In the genomic region with DNA sequence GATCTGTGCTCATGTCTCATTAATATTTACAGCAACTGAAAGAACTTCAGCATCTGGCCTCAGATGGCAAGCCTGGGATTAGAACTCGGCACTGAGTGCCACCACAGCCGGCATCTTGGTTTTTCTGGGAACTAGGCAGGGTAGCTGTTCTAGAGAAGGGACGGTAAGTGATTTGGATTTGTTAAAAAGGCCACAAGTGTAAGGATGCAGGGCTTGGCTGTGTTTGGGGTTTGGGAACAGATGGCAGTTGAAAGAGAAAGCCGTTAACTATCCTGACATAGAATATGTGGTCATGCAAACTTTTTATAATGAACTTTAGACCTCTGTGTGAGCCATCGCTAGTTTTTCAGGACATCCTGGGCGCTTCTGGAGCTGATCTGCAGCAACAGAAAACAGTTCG, we compare ENCODE assay signal across 8 mouse cellular contexts. TPM values are rescaled to one million over a fixed set of nuclear protein-coding genes. Genes with fewer than 3 reads are reported as not detected.
A peak's percentile ranks its signal among the peaks of the same experiment; 100 is the strongest.
DNase-seq lines count a peak whose midpoint lies in the region; ATAC-seq and TF ChIP-seq lines count a peak whose summit lies in the region.

No protein-coding gene starts in this region.

- peak overlapping the region; percentile 21 for H3K4me2 ChIP-seq in embryonic facial prominence, embryonic 15.5 days (replicated peaks)
- H3K4me2 ChIP-seq in liver, embryonic 15.5 days: peak overlapping the region; percentile 88

- WGBS in cerebellum, adult 2 months: 26% methylated on average over 7 of the region's 7 CpGs
- WGBS in embryonic facial prominence, embryonic 15.5 days: 39% methylated on average over 7 of the region's 7 CpGs
- 46% methylated on average over 7 of the region's 7 CpGs for WGBS in liver, embryonic 15.5 days (ENCODE audit: insufficient replicate concordance)

- no peaks in the 10 kb centered on the region for H3K9me3 ChIP-seq in embryonic facial prominence, embryonic 15.5 days (replicated peaks)
- H3K9me3 ChIP-seq in liver, embryonic 15.5 days (replicated peaks): no peaks in the 10 kb centered on the region

- peak overlapping the region; percentile 77 for H3K27ac ChIP-seq in cerebellum, adult 2 months (ENCODE audit: insufficient read depth, low read length)
- peak overlapping the region; percentile 80 for H3K27ac ChIP-seq in layer of hippocampus, adult 2 months
- peak overlapping the region; percentile 90 for H3K27ac ChIP-seq in embryonic facial prominence, embryonic 15.5 days (replicated peaks)
- peak overlapping the region; percentile 85; the same call in 1 of the 2 replicates for H3K27ac ChIP-seq in liver, embryonic 15.5 days (replicated peaks)

- no peak for ATAC-seq in embryonic facial prominence, embryonic 15.5 days (ENCODE audit: insufficient number of reproducible peaks, low FRiP score, low TSS enrichment, low read depth)
- ATAC-seq in liver, embryonic 15.5 days (ENCODE audit: insufficient read depth): no peak

- H3K4me1 ChIP-seq in cerebellum, adult 2 months (ENCODE audit: control insufficient read depth, insufficient read depth, low read length): peaks cover 25% of the 10 kb centered on the region
- H3K4me1 ChIP-seq in embryonic facial prominence, embryonic 15.5 days: peaks cover 61% of the 10 kb centered on the region
- H3K4me1 ChIP-seq in liver, embryonic 15.5 days (replicated peaks): peaks cover 60% of the 10 kb centered on the region

- TF ChIP-seq POLR2A in cerebellum, adult 2 months (IDR thresholded peaks at IDR 0.05; ENCODE audit: borderline replicate concordance, insufficient read depth, low read length): no peak

- H3K36me3 ChIP-seq in embryonic facial prominence, embryonic 15.5 days: no peaks in the 10 kb centered on the region
- H3K36me3 ChIP-seq in liver, embryonic 15.5 days (replicated peaks): no peaks in the 10 kb centered on the region

- intact Hi-C loops in left cerebral cortex, postnatal 10 days (cut with DNase I): loop anchor here (2.0 to 10.0 kb wide), 3 partner anchors 35 to 177 kb away; no protein-coding TSS in a partner anchor

- no peaks in the 10 kb centered on the region for H3K27me3 ChIP-seq in cerebellum, adult 2 months (ENCODE audit: control insufficient read depth, insufficient read depth, low read length)
- H3K27me3 ChIP-seq in embryonic facial prominence, embryonic 15.5 days: no peaks in the 10 kb centered on the region
- H3K27me3 ChIP-seq in liver, embryonic 15.5 days: peaks cover 37% of the 10 kb centered on the region

- 0 out of 2 replicates have a peak overlapping the region, but pooled peaks have one; percentile 1 for H3K9ac ChIP-seq in embryonic facial prominence, embryonic 15.5 days
- peak overlapping the region; percentile 19; the same call in 1 of the 2 replicates for H3K9ac ChIP-seq in liver, embryonic 15.5 days

- no peak for TF ChIP-seq CTCF in cerebellum, adult 2 months (IDR thresholded peaks at IDR 0.05; ENCODE audit: borderline replicate concordance, insufficient read depth, low read depth, low read length)
- TF ChIP-seq CTCF in layer of hippocampus, adult 2 months (conservative IDR thresholded peaks at IDR 0.05): no peak

- no peak for DNase-seq in cerebellum, adult 2 months
- no peak for DNase-seq in cerebellum, adult 18-20 months
- DNase-seq in layer of hippocampus, adult 2 months (ENCODE audit: low spot score in 2 of 2): no peak
- no peak for DNase-seq in layer of hippocampus, adult 11-12 months (ENCODE audit: low spot score)
- DNase-seq in left cerebral cortex, postnatal 10 days (ENCODE audit: extremely low spot score in 1 of 2, low spot score in 2 of 2): no peak
- no peak for DNase-seq in adipocyte (ENCODE audit: low spot score)

- H3K4me3 ChIP-seq in cerebellum, adult 2 months (replicated peaks; ENCODE audit: insufficient read depth, low read depth, low read length): no peak overlapping the region
- no peak overlapping the region; the same call in 1 of the 2 replicates for H3K4me3 ChIP-seq in layer of hippocampus, adult 2 months
- peak overlapping the region; percentile 63 for H3K4me3 ChIP-seq in embryonic facial prominence, embryonic 15.5 days (replicated peaks)
- H3K4me3 ChIP-seq in liver, embryonic 15.5 days (replicated peaks): peak overlapping the region; percentile 80

RNA-seq across cellular contexts. Expression of a gene that starts 0.5 kb away (rescaled TPM):
- 175 TPM in 2 replicates for polyA plus RNA-seq in cerebellum, adult 2 months (2012; rRNA removed)
- 10 to 100 TPM; 85.4 to 90.5 TPM for total RNA-seq in layer of hippocampus, adult 2 months (2021)
- polyA plus RNA-seq in embryonic facial prominence, embryonic 15.5 days (2015; fragmentation: Nextera tagmentation; extraction: Ambion mirVana): 124 and 132 TPM in 2 replicates
- polyA plus RNA-seq in liver, embryonic 15.5 days (2015; fragmentation: Nextera tagmentation; extraction: Ambion mirVana): 32.1 and 32.6 TPM in 2 replicates
- 10 to 100 TPM; 89.7 to 99.2 TPM for total RNA-seq in left cerebral cortex, postnatal 10 days (2021)

RNA-seq across cellular contexts. Expression of a gene that starts 5.5 kb away (rescaled TPM):
- 274 and 283 TPM in 2 replicates for polyA plus RNA-seq in cerebellum, adult 2 months (2012; rRNA removed)
- total RNA-seq in layer of hippocampus, adult 2 months (2021): 100 to 1,000 TPM; 246 to 249 TPM
- polyA plus RNA-seq in embryonic facial prominence, embryonic 15.5 days (2015; fragmentation: Nextera tagmentation; extraction: Ambion mirVana): 59.9 and 60.4 TPM in 2 replicates
- polyA plus RNA-seq in liver, embryonic 15.5 days (2015; fragmentation: Nextera tagmentation; extraction: Ambion mirVana): 6.7 and 7.7 TPM in 2 replicates
- total RNA-seq in left cerebral cortex, postnatal 10 days (2021): 100 to 1,000 TPM; 218 to 226 TPM

RNA-seq across cellular contexts. Expression of a gene that starts 24.9 kb away (rescaled TPM):
- 0.93 and 2.0 TPM in 2 replicates for polyA plus RNA-seq in cerebellum, adult 2 months (2012; rRNA removed)
- total RNA-seq in layer of hippocampus, adult 2 months (2021): 1 to 10 TPM; 1.2 to 1.5 TPM
- polyA plus RNA-seq in embryonic facial prominence, embryonic 15.5 days (2015; fragmentation: Nextera tagmentation; extraction: Ambion mirVana): 48.6 and 60.1 TPM in 2 replicates
- 1.1 TPM in 2 replicates for polyA plus RNA-seq in liver, embryonic 15.5 days (2015; fragmentation: Nextera tagmentation; extraction: Ambion mirVana)
- total RNA-seq in left cerebral cortex, postnatal 10 days (2021): 1 to 10 TPM in 1 of 2 experiments, under 1 TPM in 1; 0.92 to 1.0 TPM

RNA-seq across cellular contexts. Expression of a gene that starts 59.1 kb away (rescaled TPM):
- polyA plus RNA-seq in cerebellum, adult 2 months (2012; rRNA removed): 122 TPM in 2 replicates
- total RNA-seq in layer of hippocampus, adult 2 months (2021): 100 to 1,000 TPM; 150 to 166 TPM
- 191 and 208 TPM in 2 replicates for polyA plus RNA-seq in embryonic facial prominence, embryonic 15.5 days (2015; fragmentation: Nextera tagmentation; extraction: Ambion mirVana)
- polyA plus RNA-seq in liver, embryonic 15.5 days (2015; fragmentation: Nextera tagmentation; extraction: Ambion mirVana): 79.2 and 82.0 TPM in 2 replicates
- 100 to 1,000 TPM; 131 to 139 TPM for total RNA-seq in left cerebral cortex, postnatal 10 days (2021)

RNA-seq across cellular contexts. Expression of a gene that starts 59.8 kb away (rescaled TPM):
- polyA plus RNA-seq in cerebellum, adult 2 months (2012; rRNA removed): 45.8 and 49.7 TPM in 2 replicates
- 10 to 100 TPM; 32.2 to 33.0 TPM for total RNA-seq in layer of hippocampus, adult 2 months (2021)
- polyA plus RNA-seq in embryonic facial prominence, embryonic 15.5 days (2015; fragmentation: Nextera tagmentation; extraction: Ambion mirVana): 83.5 and 89.3 TPM in 2 replicates
- 26.0 and 29.4 TPM in 2 replicates for polyA plus RNA-seq in liver, embryonic 15.5 days (2015; fragmentation: Nextera tagmentation; extraction: Ambion mirVana)
- total RNA-seq in left cerebral cortex, postnatal 10 days (2021): 10 to 100 TPM; 25.1 to 29.6 TPM

Comparison
In these comparisons a context has a peak if more than half of its experiments do, and no peak if none do; other contexts are left out.
1. H3K4me3 ChIP-seq: peak in embryonic facial prominence, embryonic 15.5 days (single experiment) and liver, embryonic 15.5 days (single experiment); none in cerebellum, adult 2 months (single experiment) and layer of hippocampus, adult 2 months (single experiment).
2. RNA of a gene that starts 24.9 kb away (polyA plus RNA-seq): 48.6 to 60.1 TPM in embryonic facial prominence, embryonic 15.5 days; 1.1 TPM in liver, embryonic 15.5 days and 0.93 to 2.0 TPM in cerebellum, adult 2 months; every median in the first group is over 10 times any median in the second.
3. Peak in every context shown above with its lines, with median percentiles within 50 percentile points of each other: H3K27ac ChIP-seq.